Mouse (Mus musculus) layer of hippocampus, postnatal 10 days (tissue): Measurements from ENCODE around the gene Cdc25a. TPM values are rescaled to one million over a fixed set of nuclear protein-coding genes. Genes with fewer than 3 reads are reported as not detected.

ENCODE experiments used
- DNase-seq, 2 experiments: peaks; one replicate each; pipeline ENCODE4 v3.0.0; 2021; ENCODE audit warnings: low spot score in 2 of 2
- long read RNA-seq: library from polyadenylated mRNA; stranded (forward); transcript quantifications from one replicate; pipeline ENCODE4 v2.0.0, GENCODE M21; 2023
- total RNA-seq, 2 experiments: library from RNA; stranded (reverse); gene quantifications; 2 replicates each; pipeline ENCODE4 v1.2.3; 2021

The Cdc25a gene
- 1 to 10 TPM; 7.4 to 8.1 TPM for total RNA-seq
- long read RNA-seq, partial matches to known transcripts: 0 of 6 reads
- long read RNA-seq, other reads (novel, unspliced or antisense): 4 of 6 reads

DNA sequence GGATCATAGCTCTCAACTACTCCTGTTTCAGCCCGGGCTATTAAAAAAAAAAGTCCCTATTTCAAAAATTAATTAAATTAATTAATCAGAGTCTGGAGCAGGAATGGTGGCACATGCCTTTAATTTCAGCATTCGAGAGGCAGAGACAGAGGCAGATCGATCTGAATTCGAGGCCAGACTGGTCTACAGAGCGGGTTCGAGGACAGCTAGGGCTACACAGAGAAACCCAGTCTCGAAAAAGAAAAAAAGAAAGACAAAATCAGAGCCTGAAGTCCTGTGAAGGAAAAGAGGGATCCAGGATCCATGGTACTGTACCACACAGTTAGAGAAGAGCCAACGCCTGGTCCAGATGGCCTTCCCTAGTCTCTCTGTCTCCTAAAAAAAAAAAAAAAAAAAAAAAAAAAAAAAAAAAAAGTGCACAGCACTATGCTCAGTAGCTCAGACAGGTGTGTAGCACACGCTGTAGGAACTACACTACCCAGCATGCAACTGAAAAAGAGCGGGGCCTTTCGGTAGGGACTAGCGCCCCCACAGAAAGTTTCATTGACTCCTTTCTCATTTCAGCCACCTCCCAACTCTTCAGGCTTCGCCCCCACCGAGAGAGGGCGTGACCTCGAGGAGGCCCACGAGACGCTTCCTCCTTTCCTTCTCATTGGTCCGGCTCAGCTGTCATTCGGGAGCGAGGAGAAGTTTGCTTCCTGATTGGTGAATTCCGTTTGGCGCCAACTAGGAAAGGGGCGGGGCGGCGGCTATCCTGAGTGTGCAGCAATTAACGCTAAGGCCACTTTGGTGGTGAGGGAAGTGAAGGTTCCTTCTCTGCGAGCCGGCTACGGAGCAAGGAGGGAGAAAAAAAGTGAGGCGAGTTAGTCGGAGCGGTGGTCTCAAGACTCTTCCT lies at the start of gene Cdc25a:
Gene Cdc25a (plus strand): TSS at position 783 of the 895 bp plus-strand sequence.
- peak; percentile 96 to 97 for DNase-seq

DNA sequence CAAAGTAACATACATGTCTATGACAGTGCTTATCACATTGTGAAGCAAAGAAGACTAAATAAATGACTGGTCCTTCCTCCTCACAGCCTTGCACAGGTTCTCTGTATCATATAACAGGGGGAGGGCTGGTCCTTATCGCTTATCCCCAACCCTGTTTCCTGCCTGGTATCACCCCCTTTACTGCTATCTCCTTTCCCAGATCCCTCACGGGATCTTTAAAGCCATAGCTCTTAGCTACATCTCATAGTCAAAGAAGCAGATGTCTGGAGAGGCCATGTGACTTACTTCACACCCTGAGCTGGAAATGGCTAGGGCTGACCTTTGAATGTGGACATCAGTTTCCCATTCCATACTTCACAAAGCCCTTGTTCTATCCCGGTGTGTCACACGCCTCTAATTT lies 49.6 kb upstream of the Cdc25a start:
- no peak for DNase-seq

DNA sequence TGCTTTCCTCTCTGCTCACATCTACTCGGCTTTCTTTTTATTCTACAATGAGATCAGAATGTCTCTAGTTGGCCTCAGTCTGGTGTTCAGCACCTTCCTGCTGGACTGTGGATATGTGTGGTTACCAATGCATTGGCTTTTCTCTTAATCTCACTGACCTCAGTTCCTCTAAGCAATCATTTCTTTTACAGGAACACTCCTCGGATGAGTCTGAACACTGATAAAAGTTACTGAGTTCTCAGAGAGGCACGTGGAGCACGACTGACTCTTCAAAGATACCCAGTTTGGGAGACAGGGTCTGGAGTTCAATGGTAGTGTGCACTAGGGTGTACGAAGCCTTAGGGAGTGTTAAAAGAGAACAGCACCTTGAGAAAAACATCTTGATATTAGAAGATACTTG lies 49.2 kb upstream of the Cdc25a start:
- no peak for DNase-seq

DNA sequence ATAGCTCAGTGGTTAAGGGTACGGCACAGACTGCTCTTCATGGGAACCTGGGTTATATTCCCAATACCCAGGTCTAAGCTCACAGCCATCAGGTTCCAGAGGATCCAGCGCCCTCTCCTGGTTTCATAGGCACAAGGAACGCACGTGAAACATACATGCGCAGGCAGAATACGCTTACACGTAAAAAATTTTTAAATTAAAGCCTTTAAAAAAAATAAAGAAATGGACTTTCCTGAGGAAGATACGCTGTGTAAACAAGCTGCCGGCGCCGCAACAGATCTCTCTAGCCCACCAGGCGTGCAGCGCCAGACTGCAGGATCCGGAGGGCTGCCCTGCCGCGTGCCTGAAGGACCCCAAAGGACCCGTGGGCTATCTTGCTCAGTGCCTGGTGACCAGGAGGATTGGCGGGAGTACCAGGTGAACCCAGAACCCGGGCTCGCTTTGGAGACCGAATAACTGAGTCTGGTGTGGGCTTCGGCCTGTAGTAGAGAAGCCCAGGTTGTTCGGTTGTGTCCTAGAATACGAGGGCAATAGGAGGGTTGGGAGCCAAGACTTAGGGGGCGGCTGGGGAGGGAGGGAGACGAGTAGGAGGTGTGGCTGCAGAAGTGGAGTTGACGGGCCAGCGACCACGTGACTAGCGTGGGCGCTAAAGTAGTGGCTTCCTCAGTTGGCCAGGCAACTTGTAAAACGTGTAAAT lies 42.8 kb upstream of the Cdc25a start, which contains the start of gene Nme6:
Gene Nme6 (plus strand): TSS at position 359 of the 697 bp plus-strand sequence.
- peak; percentile 82 to 88 for DNase-seq

DNA sequence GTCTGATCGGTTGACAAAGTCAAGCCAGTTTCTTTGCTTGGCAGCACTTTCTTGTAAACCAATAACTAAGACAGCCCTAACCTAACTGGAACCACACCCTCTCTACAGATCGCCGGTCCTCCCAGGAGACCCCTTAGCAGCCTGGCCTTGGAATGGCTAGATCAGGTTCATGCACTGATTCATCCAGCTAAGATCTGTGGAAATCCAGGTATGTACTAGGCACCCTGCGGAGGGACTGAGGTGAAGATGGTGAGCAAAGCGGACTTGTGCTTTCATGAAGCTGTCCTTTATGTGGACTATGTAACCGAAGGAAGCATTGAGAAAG lies 42.3 kb upstream of the Cdc25a start:
- no peak for DNase-seq

DNA sequence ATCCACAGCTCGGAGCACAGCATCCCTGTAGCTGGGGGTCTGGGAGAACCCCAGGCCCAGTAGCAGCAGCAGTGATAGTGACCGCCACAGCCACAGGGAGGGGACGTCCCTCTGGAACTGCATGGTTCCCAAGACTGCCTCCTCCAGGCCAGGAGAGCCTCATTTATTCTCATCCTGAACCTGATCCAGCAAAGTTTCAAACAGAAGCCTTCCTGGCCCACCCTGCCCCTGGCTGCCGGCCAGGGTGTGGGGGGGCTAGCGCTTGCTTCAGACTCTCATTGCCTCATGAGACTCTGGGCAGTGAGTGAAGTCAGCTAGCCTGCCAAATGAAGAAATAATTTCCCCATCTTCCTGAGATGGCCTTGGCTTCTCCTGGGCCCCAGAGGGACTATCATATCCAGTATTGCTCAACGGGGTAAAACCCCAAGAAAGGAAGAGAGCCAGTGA lies 26.0 kb upstream of the Cdc25a start, which contains the start of gene Camp:
Gene Camp (minus strand): TSS at position 306 of the 447 bp plus-strand sequence.
- peak; percentile 12 to 30 for DNase-seq

DNA sequence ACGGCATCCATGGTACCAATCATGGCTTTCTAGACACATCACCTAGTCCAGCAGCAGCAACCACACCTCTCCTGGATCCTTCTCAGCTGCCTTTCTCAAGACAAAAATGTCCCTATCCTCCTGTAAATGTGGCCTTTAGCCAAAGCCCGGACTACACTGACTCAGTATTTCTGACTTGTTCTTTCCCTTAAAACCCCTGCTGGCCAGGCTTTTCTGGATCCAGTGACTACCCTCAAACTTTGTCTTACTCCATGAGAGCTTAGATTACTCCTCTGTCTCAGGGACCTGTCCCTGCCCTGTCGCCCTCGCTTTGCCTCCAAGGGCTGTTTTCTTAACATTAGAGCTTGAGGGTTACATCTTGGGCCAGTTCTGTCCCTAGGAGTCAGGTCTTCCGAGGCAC lies 25.3 kb upstream of the Cdc25a start:
- DNase-seq: no peak

DNA sequence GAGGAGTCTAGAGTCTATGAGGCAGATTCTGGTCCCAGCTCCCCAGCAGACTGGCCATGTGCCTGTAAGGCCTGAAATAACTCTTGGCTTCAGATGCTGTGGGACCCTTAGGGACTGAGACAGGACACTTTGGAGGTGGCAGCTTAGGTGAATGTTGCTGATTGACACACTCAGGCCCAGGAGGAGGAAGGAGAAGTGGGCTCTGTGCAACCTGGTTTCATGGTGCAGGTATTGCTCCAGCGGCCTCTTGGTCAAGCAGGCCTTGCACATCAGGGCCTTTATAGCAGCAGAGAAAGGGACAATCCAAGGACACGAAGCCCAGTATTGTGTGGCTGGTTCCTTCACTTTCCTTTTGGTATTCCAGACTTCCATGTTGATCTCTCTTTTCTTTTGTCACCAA lies 21.0 kb upstream of the Cdc25a start:
- DNase-seq: no peak

DNA sequence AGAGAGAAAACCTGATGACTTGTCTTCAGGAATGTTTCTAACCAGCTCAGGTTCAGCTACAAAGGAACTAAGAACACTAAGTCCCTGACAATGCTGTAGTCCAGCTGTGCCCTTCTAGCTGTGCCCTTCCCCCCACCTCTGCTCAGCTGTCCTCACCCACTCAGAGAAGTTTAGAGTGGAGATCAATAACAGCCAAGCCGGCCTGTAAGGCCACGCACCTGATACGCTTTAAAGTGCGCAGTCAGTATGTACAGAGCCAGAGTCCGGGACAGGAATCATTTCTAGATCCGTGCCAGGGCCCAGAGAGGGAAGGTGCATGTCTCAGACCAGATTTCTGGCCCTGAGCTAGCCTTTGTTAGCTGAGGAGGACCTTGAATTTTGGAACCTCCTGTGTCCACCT lies 19.4 kb upstream of the Cdc25a start:
- DNase-seq: no peak

DNA sequence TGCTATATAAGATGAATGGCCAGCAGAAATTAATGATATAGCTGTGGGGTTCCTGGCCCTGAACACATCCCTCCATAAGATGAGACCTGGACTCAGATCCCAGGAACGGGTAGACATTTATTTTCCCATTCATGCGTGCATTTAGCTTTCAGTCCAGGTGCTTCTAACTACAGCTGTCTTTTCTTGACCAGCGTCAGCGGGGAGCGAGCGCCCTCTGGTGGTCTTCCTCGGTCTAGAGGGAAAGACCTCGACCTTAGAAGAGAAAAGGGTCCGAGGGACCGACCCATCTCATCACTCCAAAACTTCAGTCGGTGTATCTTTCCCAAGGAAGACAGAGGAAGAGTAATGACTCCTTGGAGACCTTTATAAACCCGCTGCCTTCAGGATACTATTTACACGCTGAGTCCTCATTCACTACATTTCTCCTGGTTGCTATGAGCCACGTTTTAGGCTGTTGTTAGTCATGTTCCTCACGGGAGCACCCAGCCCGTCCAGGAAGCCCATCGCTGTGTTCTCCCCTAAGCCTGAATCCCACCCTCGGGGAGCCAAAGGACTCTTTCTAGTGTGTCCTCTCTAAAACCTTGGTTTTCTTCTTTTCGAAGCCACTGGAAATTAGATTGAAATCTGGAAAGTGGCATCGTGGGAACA lies 12.9 kb upstream of the Cdc25a start:
- peak; percentile 82 to 84 for DNase-seq

DNA sequence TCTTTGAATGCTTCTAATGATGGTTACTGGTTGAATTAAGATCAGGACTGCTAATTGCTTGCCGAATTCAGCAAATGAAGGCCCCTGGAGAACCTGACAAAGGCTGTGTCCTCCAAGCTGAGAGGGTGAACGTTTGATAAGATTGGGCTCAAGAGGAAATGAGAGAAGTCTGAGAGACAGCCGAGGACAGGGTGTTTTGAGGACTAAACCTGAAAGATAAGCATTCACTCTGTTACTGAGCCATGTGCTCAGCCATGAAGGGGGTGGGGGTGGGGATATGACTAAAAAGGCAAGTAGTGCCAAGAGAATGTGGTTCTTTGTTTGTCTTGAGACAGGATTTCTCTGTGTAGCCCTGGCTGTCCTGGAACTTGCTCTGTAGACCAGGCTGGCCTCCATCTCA lies 12.3 kb upstream of the Cdc25a start:
- DNase-seq: no peak

DNA sequence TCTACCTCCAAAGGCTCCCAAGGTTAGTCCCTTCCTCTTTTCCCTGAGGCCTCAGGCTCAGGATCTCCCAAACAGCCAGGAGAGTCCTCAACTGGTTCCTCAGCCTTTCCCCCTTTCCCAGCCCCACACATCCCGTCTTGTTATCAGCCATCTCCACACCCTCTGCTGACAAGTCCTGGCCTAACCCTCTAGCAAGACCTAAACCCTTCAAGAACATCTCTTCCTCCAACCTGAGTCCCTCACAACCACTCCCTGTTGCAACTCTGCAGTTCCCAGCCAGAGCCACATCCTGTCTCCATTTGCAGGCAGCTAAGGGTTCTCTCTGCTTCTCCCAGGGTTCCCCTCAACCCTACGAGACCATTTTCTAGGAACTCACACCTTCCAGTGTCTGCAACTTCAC lies 9.2 kb upstream of the Cdc25a start:
- DNase-seq: no peak

DNA sequence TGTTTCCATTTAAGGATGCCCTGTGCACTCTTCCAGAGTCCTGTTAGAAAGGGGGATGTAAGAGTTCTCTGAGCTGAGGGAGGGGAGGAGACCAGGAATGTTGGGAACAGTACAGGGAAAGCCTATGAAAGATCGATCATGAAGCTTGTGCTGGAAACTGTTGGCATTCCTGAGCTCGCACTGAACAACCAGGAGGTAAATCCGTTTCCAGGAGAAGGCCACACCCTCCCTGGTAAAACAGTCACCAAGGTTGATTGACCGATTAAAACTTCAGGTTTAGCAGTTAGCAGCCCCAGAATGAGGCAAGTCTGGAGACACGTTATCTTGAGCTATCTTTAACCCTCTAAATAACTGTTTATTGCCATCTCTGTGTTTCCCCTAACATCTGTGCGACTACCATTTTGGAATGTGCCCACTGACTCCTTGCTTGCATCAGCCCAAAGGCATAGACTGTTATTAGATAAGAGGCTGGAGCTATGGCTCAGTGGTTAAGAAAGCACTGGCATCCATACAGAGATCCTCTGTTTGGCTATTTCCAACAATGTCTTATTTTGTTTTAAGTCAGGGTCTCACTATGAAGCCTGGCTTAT lies 4.3 kb upstream of the Cdc25a start:
- no peak for DNase-seq

DNA sequence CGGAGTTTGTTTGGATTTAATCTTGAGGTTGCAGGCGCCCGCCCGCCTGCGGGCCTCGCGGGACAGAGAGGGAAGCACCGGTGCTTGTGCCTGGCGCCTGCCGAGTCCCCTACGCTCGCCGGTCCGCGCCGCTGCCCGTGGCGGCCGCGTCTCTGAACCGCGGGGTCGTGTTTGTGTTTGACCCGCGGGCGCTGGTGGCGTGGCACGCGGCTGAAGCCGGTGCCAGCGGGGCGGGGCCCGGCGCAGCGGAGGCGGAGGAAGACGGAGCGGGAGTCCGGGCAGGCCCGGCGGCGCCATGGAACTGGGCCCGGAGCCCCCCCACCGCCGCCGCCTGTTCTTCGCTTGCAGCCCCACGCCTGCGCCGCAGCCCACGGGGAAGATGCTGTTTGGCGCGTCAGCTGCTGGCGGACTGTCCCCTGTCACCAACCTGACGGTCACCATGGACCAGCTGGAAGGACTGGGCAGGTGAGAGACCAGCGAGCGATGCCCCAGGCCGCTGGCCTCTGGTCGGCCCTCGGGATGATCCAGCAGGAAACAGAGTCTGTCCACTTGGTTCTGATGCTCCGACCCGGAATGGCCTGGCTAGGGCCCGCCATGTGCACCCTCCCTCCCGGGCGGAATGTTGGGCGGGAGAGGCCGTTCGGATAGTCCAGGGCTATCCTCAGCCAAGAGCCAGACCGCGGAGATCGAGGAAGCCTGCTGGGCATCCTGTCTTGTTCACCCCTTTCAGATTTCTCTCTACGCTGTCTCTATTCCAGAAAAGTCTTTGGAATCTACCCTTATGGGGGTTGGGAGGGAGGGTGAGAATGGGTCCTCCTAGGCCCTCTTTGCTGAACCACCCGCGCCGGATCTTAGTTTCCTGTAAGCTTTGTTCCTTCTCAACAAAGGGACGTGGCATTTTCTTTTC lies 569 bp downstream of the Cdc25a start:
- peak in 1 of 2 experiments; percentile 60 for DNase-seq

DNA sequence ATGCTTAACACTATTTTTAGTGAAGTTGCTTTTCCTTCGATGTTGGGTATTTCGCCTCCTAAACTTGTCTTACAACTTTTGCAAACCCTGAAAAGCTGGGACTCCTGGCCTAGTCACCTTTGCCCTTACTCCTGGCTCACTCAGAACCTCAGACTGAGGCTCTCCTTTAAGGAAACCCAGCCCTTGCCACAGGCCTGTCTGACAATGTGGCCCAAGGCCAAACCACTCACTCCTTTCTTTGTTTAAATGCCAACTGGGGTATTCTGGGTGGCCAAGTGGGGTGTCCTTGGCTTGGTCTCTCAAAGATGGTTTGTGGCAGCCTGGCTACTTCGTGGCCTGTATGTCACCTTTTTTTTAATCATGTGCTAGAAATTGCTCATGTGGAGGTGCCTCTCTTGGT lies 1.4 kb downstream of the Cdc25a start:
- DNase-seq: no peak

DNA sequence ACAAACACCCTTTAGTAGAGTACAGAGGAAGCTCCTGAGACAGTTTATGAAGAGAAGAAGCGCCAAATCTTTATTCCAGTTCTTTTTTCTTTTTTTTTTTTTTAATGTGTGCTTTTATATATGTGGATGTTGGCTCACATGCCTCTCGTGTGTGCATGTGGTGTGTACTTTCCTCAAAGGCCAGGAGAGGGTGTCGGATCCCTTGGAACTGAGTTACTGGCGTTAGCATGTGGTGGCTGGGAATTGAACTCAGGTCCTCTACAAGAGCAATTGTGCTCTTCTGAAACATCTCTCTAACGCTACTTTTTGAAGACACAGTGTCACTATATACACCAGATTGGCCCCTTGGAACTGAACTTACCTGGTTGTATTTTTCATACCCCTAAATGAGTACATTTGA lies 2.3 kb downstream of the Cdc25a start:
- no peak for DNase-seq

DNA sequence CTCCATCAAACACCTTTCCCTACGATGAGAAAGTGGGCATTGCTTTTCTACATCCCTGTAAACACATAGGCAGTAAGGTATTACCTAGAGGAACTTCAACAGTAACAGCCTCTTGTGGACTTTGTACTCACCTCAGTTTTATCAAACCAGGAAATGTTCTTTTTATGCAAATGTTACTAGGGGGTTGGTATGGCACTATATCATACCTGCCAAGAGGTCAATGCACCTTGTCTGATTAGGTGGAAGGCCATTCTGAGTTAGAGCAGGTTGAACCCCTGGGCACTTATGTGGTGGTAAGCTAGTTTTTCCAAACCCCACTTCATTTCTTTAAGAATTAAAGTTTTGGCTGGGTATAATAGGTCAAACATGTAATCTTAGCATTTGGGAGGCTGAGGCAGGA lies 3.9 kb downstream of the Cdc25a start:
- no peak for DNase-seq

DNA sequence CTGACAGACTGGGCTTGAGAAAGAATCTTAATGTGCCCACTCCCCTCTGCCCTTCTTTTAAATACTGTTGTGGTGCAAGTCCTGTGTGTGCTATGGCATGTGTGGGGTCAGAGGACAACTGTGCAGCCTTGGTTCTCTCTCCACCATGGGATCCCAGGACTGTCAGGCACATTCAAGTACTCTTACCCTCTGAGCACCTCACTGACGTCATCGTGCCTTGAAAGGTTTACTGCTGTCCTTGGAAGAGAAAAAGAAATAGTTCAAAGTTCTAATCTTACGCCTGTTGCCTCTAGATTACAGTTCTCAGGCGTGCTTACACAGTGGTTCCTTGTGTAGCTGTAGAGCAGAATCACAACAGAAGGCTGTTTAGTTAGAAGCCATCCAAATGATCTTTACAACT lies 10.9 kb downstream of the Cdc25a start:
- no peak for DNase-seq

DNA sequence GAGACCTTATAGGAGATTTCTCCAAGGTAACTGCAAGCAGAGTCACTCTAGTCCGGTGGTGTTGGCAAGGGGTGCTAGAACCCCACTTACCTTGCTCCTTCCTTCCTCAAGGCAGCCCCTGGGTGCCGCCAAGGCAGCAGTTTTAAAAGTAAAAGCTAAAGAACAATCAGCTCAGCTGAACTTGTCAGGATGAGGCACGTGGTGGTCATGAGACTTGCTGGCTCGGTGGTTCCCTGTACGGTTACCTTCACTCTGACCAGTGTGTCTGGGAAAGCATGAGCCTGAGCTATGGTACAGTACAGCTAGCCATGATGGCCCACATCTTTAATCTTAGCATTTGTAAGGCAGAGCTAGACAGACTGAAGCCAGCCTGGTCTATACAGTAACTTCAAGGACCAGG lies 11.9 kb downstream of the Cdc25a start:
- DNase-seq: no peak

DNA sequence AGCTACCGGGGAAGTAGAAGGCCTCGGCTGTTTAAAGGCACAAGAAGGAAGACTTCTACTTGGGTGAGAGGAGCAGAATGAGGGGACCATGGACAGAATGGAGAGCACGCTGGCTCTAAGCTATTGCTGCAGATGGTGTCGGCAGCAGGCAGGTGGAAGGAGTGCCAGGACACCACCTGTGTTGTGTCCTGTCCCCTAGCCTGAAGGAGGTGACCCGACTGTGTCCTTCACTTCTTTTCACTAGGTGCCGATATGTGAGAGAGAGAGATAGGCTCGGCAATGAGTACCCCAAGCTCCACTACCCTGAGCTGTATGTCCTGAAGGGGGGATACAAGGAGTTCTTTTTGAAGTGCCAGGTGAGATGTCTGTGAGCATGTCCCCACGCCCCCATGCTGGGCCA lies 16.1 kb downstream of the Cdc25a start:
- no peak for DNase-seq
